Mouse (Mus musculus) C2C12 (cell line): Measurements from ENCODE around the gene Kcnc4. TPM values are rescaled to one million over a fixed set of nuclear protein-coding genes. Genes with fewer than 3 reads are reported as not detected.

Experiments
- H3K27me3 ChIP-seq: one replicate; pipeline ENCODE4 v1.6.1; 2011; ENCODE audit not compliant: control insufficient read depth, insufficient read depth, insufficient read length
- H3K36me3 ChIP-seq: one replicate; pipeline ENCODE4 v1.6.1; 2011; ENCODE audit not compliant: control insufficient read depth, insufficient read depth
- H3K4me3 ChIP-seq: one replicate; pipeline ENCODE4 v1.5.1; 2011; ENCODE audit warnings: mild to moderate bottlenecking, control low read depth; ENCODE audit not compliant: poor library complexity, insufficient read depth, severe bottlenecking
- H3K79me2 ChIP-seq: one replicate; pipeline ENCODE4 v1.6.1; 2011; ENCODE audit not compliant: control insufficient read depth, insufficient read depth
- H3K79me3 ChIP-seq: one replicate; pipeline ENCODE4 v1.6.1; 2011; ENCODE audit warnings: low read depth, control low read depth
- H3ac ChIP-seq: one replicate; pipeline ENCODE3; 2011; ENCODE audit warnings: low read depth; ENCODE audit not compliant: control insufficient read depth, insufficient read length
- CEBPB ChIP-seq: IDR thresholded peaks from one replicate; pipeline ENCODE4 v1.6.1; 2011; ENCODE audit warnings: low read depth, mild to moderate bottlenecking, control low read depth, moderate library complexity
- CTCF ChIP-seq: IDR thresholded peaks from one replicate; pipeline ENCODE4 v1.5.1; 2011; ENCODE audit not compliant: control insufficient read depth, insufficient read depth, insufficient read length
- FOSL1 ChIP-seq: IDR thresholded peaks from one replicate; pipeline ENCODE4 v1.8.0; 2011; ENCODE audit warnings: mild to moderate bottlenecking, low read length; ENCODE audit not compliant: poor library complexity, insufficient read depth, severe bottlenecking
- MAX ChIP-seq: IDR thresholded peaks from one replicate; pipeline ENCODE4 v1.6.1; 2011; ENCODE audit warnings: mild to moderate bottlenecking, control low read depth
- MYOD1 ChIP-seq: IDR thresholded peaks from one replicate; pipeline ENCODE4 v1.6.1; 2011; ENCODE audit warnings: low read depth; ENCODE audit not compliant: control insufficient read depth, insufficient read length
- MYOG ChIP-seq: IDR thresholded peaks from one replicate; pipeline ENCODE4 v1.6.1; 2011; ENCODE audit not compliant: control insufficient read depth, insufficient read length; ENCODE audit errors: extremely low read depth
- USF1 ChIP-seq: IDR thresholded peaks from one replicate; pipeline ENCODE4 v1.6.1; 2011; ENCODE audit warnings: low read depth, mild to moderate bottlenecking, control low read depth, moderate library complexity
- polyA plus RNA-seq: library from polyadenylated mRNA; unstranded; fragments of >200 nt; fragmentation: generic; extraction: Trizol; gene quantifications from one replicate; pipeline ENCODE4 v1.2.1, GENCODE M21; 2012; ENCODE audit warnings: missing spikeins

Gene Kcnc4
- polyA plus RNA-seq, 1 experiment, result not detected

GRCm38 (mm10) chr3:107416541-107417286 lies 42.6 kb downstream of the Kcnc4 start:
- TF ChIP-seq MYOD1, result no peak
- no peak for TF ChIP-seq MYOG
- no peak for TF ChIP-seq CEBPB
- TF ChIP-seq FOSL1, result no peak
- TF ChIP-seq CTCF, result no peak
- TF ChIP-seq USF1, result no peak
- TF ChIP-seq MAX, result no peak
- Histone ChIP-seq H3K79me3 (no peaks in the 10 kb centered on the region), H3ac (no peak overlapping the region), H3K27me3 (peaks cover 45% of the 10 kb centered on the region), H3K79me2 (no peaks in the 10 kb centered on the region), H3K36me3 (no peaks in the 10 kb centered on the region), H3K4me3 (no peak overlapping the region)

- Histone ChIP-seq H3ac (no peak overlapping the region), H3K79me2 (no peaks in the 10 kb centered on the region), H3K79me3 (no peaks in the 10 kb centered on the region), H3K4me3 (no peak overlapping the region), H3K27me3 (peaks cover 62% of the 10 kb centered on the region), H3K36me3 (no peaks in the 10 kb centered on the region)
- TF ChIP-seq USF1 (no peak), FOSL1 (no peak), CEBPB (no peak), CTCF (no peak), MYOD1 (no peak), MYOG (no peak), MAX (no peak)
These were observed 46.3 kb downstream of the Kcnc4 start for GRCm38 (mm10) chr3:107413093-107413492.

GRCm38 (mm10) chr3:107412509-107412908 lies 46.8 kb downstream of the Kcnc4 start:
- Histone ChIP-seq H3K79me3 (no peaks in the 10 kb centered on the region), H3K4me3 (no peak overlapping the region), H3K27me3 (peaks cover 65% of the 10 kb centered on the region), H3K79me2 (no peaks in the 10 kb centered on the region), H3ac (no peak overlapping the region), H3K36me3 (no peaks in the 10 kb centered on the region)
- TF ChIP-seq MYOG, result no peak
- no peak for TF ChIP-seq MYOD1
- no peak for TF ChIP-seq MAX
- TF ChIP-seq CTCF, result no peak
- no peak for TF ChIP-seq FOSL1
- no peak for TF ChIP-seq CEBPB
- no peak for TF ChIP-seq USF1

- Histone ChIP-seq H3K79me2 (no peaks in the 10 kb centered on the region), H3K79me3 (no peaks in the 10 kb centered on the region), H3K36me3 (no peaks in the 10 kb centered on the region), H3K4me3 (no peak overlapping the region), H3K27me3 (peaks cover 60% of the 10 kb centered on the region), H3ac (no peak overlapping the region)
- no peak for TF ChIP-seq MAX
- TF ChIP-seq MYOD1, result no peak
- TF ChIP-seq MYOG, result no peak
- TF ChIP-seq CTCF, result no peak
- no peak for TF ChIP-seq FOSL1
- no peak for TF ChIP-seq USF1
- TF ChIP-seq CEBPB, result no peak
These were observed 47.7 kb downstream of the Kcnc4 start for GRCm38 (mm10) chr3:107411669-107412068.

GRCm38 (mm10) chr3:107401401-107401800 lies 58.0 kb downstream of the Kcnc4 start:
- H3K36me3 ChIP-seq, result no peaks in the 10 kb centered on the region
- no peaks in the 10 kb centered on the region for H3K79me3 ChIP-seq
- no peak for TF ChIP-seq MYOD1
- no peak for TF ChIP-seq MAX
- no peak for TF ChIP-seq CEBPB
- TF ChIP-seq CTCF, result no peak
- TF ChIP-seq FOSL1, result no peak
- TF ChIP-seq USF1, result no peak
- TF ChIP-seq MYOG, result no peak
- no peak overlapping the region for H3K4me3 ChIP-seq
- no peak overlapping the region for H3ac ChIP-seq
- peaks cover 21% of the 10 kb centered on the region for H3K27me3 ChIP-seq
- H3K79me2 ChIP-seq, result no peaks in the 10 kb centered on the region

GRCm38 (mm10) chr3:107399991-107400640 lies 59.2 kb downstream of the Kcnc4 start:
- TF ChIP-seq USF1 (no peak), MAX (no peak), CEBPB (no peak), CTCF (no peak), MYOG (no peak), MYOD1 (no peak), FOSL1 (no peak)
- Histone ChIP-seq H3K79me3 (no peaks in the 10 kb centered on the region), H3K36me3 (no peaks in the 10 kb centered on the region), H3K27me3 (peaks cover 18% of the 10 kb centered on the region), H3K79me2 (no peaks in the 10 kb centered on the region), H3K4me3 (no peak overlapping the region), H3ac (no peak overlapping the region)
